Mouse (Mus musculus): ENCODE results near the gene Cyb5b.

The Cyb5b gene

GRCm38 (mm10) chr8:107227011-107227626 lies 76.7 kb downstream of the Cyb5b start:
- DNase-seq (ENCODE audit: low read depth, low spot score): no peak

DNA sequence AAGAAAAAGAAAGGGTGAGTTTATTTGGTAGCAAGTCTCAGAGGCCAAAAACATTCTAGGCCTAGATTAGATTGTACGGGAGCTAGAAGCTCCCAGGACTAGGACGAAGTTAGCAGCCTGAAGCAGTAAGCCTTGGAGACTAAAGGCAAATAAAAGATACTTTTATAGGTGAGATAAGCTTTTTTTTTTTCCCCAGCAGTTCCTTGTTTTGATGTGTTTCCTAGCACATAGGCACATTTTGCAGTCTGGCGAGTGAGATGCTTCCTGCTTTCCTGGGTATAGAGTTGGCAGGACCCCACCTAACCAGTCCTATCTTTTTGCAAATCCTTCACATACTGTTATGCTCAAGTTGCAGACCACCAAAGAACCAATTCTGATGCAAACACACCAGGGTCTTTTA lies 82.8 kb downstream of the Cyb5b start:
- no peak for DNase-seq (ENCODE audit: low read depth, low spot score)

GRCm38 (mm10) chr8:107233718-107234117 lies 83.3 kb downstream of the Cyb5b start:
- DNase-seq (ENCODE audit: low read depth, low spot score): no peak

Data from ZHBTc4 (cell line).